Mouse (Mus musculus) left cerebral cortex, adult 2 months (tissue): ENCODE results near the gene A330070K13Rik. TPM values are rescaled to one million over a fixed set of nuclear protein-coding genes. Genes with fewer than 3 reads are reported as not detected.

Experiments
- DNase-seq, 2 experiments: peaks; one replicate each; pipeline ENCODE4 v3.0.0; 2021 to 2022; ENCODE audit warnings: low spot score in 2 of 2, mixed read lengths in 1 of 2; ENCODE audit errors: extremely low spot score in 1 of 2
- H3K27ac ChIP-seq: fragments of 200-600 bp; 2 replicates; pipeline ENCODE4 v1.8.1; 2022
- H3K4me3 ChIP-seq: fragments of 200-600 bp; 2 replicates; pipeline ENCODE4 v1.8.1; 2022
- CTCF ChIP-seq: fragments of 200-600 bp; IDR thresholded peaks from 2 replicates; pipeline ENCODE4 v1.8.1; 2022; ENCODE audit warnings: antibody characterized with exemption, mild to moderate bottlenecking, moderate library complexity
- intact Hi-C: fragments of 180-260 bp; cut with DNase I; formaldehyde crosslinking; loops from one replicate; pipeline ENCODE4 v1.15.1; 2025
- total RNA-seq, 2 experiments: library from RNA; stranded (reverse); gene quantifications; 2 replicates each; pipeline ENCODE4 v1.2.3; 2021

Gene A330070K13Rik
- total RNA-seq, 2 experiments from 2014 or later, result 1.0 to 1.6 TPM

DNA sequence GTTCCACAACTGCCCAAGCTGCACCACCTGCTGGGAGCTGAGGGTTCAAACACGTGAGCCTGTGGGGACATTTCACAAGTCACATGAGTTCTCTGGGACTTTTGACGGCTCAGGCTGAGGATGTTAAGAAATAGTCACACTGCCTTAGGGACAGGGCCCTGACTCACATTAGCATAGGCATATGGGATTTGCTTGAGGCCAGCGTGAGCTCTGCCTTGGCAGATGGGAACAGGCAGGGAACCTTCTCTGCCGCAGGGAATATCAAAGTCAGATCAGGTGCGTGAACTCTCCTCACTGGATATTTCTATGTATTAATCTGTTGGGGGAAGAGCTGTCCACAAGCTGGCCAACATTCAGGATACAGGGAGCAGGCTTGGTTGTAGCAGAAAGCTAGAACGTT lies 16.2 kb downstream of the A330070K13Rik start:
- no peak overlapping the region for H3K4me3 ChIP-seq
- no peak for TF ChIP-seq CTCF

DNA sequence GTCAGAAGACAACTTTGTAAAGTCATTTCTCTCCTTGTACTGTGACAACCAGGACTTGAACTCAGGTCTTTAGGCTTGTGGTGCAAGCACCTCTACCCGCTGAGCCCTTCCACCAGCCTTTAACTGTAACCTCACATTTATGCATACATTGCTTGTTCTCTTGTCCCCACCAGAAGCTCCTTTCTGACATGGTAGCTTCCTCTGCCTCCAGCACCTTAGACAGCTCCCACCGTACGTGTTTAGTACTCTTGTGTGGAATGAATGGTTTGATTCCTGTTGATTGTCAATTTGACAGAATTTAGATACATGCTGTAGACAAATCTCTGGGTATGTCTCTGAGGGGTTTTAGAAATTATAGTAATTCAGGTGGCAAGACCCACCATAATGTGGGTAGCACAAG lies 20.7 kb downstream of the A330070K13Rik start:
- no peak overlapping the region for H3K4me3 ChIP-seq
- intact Hi-C loops, result no loop called here
- DNase-seq, result no peak
- H3K27ac ChIP-seq, result no peak overlapping the region
- TF ChIP-seq CTCF, result no peak

More for the DNA sequence above, 16.2 kb downstream of the A330070K13Rik start:
- intact Hi-C loops, result no loop called here
- DNase-seq, result no peak
- H3K27ac ChIP-seq, result no peak overlapping the region

DNA sequence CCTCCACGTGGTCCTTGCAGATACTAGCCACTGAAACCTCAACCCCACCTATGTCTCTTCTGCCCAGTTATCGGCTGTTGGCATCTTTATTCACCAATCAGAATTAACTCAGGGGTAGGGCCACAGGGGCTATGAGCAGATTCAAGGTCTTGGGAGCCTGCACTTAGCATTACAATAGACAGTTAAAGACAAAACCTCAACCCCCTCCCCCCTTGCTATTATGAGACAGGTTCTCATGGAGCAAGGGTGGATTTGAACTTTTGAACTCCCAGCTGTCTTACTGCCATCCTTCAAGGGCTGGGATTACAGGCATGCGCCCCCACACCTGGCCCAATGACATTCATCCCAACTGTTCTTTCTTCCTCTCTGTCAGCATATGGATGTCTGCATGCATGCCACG lies 21.3 kb downstream of the A330070K13Rik start:
- no peak for DNase-seq
- TF ChIP-seq CTCF, result no peak
- intact Hi-C loops, result no loop called here

DNA sequence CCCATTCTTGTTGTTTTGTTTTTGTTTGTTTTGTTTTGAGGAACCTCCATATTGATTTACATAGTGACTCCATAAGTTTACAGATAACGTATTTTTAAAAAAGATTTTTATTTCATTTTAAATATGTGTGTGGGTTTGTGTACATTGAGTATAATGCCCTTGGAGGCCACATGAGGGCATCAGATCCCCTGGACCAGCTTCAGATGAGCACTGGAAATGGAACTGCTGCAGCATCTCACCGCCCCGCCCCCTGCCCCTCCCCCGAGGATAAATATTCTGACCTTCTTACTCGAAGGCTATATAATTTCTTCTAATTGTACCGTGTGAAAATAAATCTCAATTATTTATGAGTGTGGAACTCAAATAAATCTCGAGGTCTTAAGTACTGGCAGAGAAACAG lies 29.2 kb downstream of the A330070K13Rik start:
- TF ChIP-seq CTCF, result peak; percentile 28
- DNase-seq, result no peak
- Histone ChIP-seq H3K4me3 (no peak overlapping the region), H3K27ac (no peak overlapping the region)
- intact Hi-C loops, result no loop called here

More for the DNA sequence above, 21.3 kb downstream of the A330070K13Rik start:
- H3K4me3 ChIP-seq, result no peak overlapping the region
- H3K27ac ChIP-seq, result no peak overlapping the region

DNA sequence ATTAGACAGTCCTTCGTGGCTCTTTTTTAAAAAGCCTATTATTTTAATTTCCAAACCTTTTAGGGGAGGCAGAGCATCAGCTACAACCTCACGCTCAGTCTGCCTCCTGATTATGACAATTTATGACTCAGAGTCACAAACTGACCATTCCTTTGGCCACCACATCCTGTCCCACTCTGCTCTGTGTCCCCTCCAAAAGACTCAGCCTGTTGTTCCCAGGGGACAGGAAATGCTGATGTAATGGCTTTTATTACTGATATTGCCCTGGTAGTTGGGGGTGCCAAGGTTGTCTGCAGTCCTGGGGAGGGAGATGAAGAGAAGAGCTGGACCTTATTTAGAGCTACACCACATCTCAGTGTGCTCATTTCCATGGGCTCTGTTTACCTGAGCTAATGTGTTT lies 38.6 kb downstream of the A330070K13Rik start:
- TF ChIP-seq CTCF, result no peak
- Histone ChIP-seq H3K4me3 (no peak overlapping the region), H3K27ac (no peak overlapping the region)
- no peak for DNase-seq
- intact Hi-C loops, result no loop called here

DNA sequence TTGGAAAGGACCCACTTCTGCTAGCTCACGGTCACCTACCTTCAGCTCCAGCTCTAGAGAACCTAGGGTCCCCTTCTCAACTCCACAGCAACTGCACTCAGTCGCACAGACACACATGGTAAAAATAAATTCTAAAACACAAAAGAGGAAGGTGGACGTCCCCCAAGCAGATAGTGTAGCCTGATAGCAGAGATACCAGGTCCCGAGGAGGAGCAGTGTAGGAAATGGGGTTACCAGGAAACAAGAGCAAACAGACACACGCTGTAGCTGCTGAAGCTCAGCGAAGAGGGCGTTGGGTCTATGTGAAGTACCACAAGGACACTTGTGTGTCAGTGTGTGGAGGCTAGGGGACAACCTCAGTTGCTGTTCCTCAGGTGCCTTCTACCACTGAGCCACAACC lies 39.4 kb downstream of the A330070K13Rik start:
- Histone ChIP-seq H3K27ac (no peak overlapping the region), H3K4me3 (no peak overlapping the region)
- no peak for DNase-seq
- intact Hi-C loops, result no loop called here
- TF ChIP-seq CTCF, result no peak

DNA sequence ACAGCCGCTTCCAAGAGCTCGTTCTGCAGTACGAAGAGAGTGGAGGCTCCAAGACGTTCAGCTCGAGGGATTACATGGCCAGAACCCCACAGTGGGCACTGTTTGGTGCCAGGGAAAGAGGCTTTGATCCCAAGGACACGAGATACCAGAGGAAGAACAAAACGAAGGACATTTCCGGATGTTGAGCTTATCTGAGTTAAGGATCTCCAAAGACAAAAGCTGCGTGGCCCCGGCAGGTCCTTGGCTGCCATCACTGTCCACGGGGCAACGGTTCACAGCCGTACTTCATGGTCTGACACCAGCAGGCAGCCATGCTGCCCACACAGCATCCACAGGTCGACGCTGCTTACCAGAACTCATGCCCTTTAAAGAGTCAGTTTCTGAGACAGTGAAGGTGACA lies 43.8 kb downstream of the A330070K13Rik start:
- no peak for DNase-seq
- H3K4me3 ChIP-seq, result no peak overlapping the region
- intact Hi-C loops, result no loop called here
- no peak for TF ChIP-seq CTCF
- H3K27ac ChIP-seq, result no peak overlapping the region

DNA sequence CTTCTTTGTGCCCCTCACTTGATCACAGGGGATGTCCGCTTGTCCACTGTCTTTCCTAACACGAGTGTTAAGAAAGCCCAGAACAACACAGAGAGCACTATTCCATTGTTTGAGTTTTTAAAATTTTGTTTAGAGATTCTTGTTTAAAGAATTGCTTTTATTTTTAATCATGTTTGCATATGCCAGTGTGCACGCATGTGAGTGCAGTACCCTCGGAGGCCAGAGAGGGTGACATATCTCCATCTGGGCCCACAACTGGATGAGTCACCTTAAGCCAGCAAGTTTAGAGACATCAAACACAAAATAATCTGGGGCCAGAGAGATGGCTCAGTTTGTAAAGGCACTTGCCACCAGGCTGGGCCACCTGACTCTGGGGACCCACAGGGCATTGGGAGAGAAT lies 49.0 kb downstream of the A330070K13Rik start:
- TF ChIP-seq CTCF, result no peak; the same call in 1 of the 2 replicates
- no peak overlapping the region for H3K4me3 ChIP-seq
- intact Hi-C loops, result no loop called here
- DNase-seq, result no peak
- no peak overlapping the region for H3K27ac ChIP-seq

DNA sequence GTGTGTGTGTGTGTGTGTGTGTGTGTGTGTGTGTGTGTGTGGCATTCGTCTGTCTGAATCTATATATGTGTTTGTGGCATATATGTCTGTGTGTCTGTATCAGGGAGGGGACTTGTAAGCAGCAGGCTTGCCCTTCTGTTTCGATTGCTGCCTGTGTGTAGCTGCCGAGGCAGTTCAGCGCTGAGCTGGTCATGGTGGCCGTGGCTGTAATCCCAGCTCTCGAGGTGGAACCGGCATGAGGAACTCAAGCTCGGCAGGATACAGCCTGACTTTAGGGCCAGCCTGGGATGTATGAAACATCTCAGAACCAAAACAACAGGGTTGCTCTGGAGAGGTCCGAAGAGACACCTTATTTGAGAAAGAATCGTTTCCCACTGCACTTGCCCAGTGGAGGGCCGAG lies 50.5 kb downstream of the A330070K13Rik start:
- Histone ChIP-seq H3K4me3 (no peak overlapping the region), H3K27ac (no peak overlapping the region)
- intact Hi-C loops, result no loop called here
- no peak for DNase-seq
- TF ChIP-seq CTCF, result no peak

DNA sequence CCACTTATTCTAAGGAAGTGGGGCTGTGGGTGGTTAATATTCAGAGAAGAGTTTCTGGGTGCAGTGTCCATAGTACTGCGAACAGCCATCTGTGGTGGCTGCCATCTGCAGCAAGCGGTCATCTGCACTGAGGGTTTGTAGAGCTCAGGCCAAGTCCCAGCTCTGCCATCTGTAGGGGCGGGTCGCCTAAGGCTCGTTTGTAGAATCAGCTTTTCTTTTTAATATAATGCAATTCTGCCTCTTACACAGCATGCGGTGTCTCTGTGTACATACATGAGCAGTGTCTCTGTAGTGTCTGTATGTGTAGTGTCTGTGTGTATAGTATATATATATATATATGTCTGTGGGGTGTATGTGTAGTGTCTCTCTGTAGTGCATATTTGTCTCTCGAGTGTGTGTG lies 50.9 kb downstream of the A330070K13Rik start:
- H3K4me3 ChIP-seq, result no peak overlapping the region
- no peak for DNase-seq
- intact Hi-C loops, result no loop called here
- TF ChIP-seq CTCF, result no peak
- no peak overlapping the region for H3K27ac ChIP-seq

DNA sequence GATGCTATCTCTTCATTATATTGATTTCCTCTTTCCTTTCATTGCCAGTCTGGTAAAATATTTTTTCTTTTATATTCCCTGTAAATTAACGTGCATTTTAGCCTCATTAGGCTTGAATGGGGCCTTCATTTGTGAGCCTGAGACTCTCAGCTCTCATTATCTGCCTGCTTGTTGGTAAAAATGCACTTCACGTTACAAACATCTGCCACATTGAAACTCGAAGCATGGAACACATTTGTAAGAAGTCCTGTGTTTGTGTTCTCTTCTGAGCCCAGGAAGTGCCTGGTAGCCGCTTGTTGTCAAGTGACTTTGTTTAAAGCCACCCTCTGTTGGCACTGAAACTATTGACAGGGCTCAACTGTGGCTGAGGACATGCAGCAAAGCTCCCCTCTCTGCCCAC lies 53.2 kb downstream of the A330070K13Rik start:
- DNase-seq, result no peak
- Histone ChIP-seq H3K4me3 (no peak overlapping the region), H3K27ac (no peak overlapping the region)
- no peak for TF ChIP-seq CTCF
- intact Hi-C loops, result no loop called here

DNA sequence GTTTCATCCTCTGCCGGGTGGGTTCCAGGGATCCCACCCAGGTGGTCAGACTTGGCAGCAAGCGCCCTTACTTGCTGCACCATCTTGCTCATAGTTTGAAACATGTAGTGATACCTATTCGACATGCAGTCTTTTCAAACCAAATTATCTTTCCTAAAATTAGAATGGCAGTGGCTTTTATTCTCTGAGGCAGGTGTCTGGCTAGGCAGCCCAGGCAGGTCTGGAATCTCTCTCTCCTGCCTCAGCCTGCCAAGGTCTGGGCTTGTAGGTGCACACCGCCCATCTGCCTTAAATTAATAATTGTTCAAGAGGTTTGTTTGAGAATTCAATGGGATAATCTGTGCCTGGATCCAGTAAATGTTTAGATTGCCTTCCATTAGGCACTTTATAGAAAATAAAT lies 53.6 kb downstream of the A330070K13Rik start:
- Histone ChIP-seq H3K27ac (no peak overlapping the region), H3K4me3 (no peak overlapping the region)
- no peak for DNase-seq
- intact Hi-C loops, result no loop called here
- no peak for TF ChIP-seq CTCF

DNA sequence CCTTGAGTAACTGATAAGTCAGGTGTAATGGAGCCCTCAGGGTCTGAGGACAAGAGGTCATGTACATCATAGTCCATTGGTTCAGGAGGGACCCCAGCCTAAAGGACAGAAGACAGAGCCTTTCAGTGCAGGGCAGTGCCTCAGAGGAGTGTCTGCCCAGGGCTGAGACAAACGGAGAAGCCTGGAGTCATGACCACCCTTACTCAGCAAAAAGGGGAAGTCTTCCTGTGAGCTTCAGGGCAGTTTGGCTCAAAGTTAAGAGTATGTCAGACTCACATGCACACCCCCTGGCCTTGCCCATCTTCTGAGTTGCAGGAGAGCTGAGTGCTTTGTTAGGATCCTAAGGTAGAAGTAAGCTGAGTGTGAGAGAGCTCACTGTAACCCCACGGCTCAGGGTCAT lies 54.5 kb downstream of the A330070K13Rik start:
- intact Hi-C loops, result no loop called here
- TF ChIP-seq CTCF, result no peak
- no peak overlapping the region for H3K4me3 ChIP-seq
- DNase-seq, result no peak
- H3K27ac ChIP-seq, result no peak overlapping the region

Other genes with a start within 250 kb of the A330070K13Rik start
- 10 to 100 TPM; 13.2 to 13.8 TPM for gene Kctd7, start 239.8 kb downstream of the A330070K13Rik start, total RNA-seq
- gene Rabgef1, start 212.8 kb downstream of the A330070K13Rik start, total RNA-seq, result 10 to 100 TPM; 59.2 to 66.9 TPM
- 10 to 100 TPM; 37.9 to 39.1 TPM for gene Tmem248, start 167.6 kb downstream of the A330070K13Rik start, total RNA-seq
- 10 to 100 TPM; 83.8 to 90.4 TPM for gene Sbds, start 129.1 kb downstream of the A330070K13Rik start, total RNA-seq
- gene Tyw1, start 129.0 kb downstream of the A330070K13Rik start, total RNA-seq, result 10 to 100 TPM; 15.4 to 16.1 TPM
- 100 to 1,000 TPM; 116 to 124 TPM for gene Caln1, start 15.2 kb downstream of the A330070K13Rik start, total RNA-seq